Mouse (Mus musculus) G1E (cell line): ENCODE measurements around the gene Golm1.

Experiments
- CTCF ChIP-seq: IDR thresholded peaks from 2 replicates; pipeline ENCODE4 v1.5.1; 2012; ENCODE audit warnings: low read depth, low read length, inconsistent platforms, mixed read lengths
- GATA2 ChIP-seq: IDR thresholded peaks from 2 replicates; pipeline ENCODE4 v1.6.1; 2012; ENCODE audit warnings: low read depth, low read length, inconsistent platforms, borderline replicate concordance
- TAL1 ChIP-seq: conservative IDR thresholded peaks from 2 replicates; pipeline ENCODE4 v1.6.1; 2012; ENCODE audit warnings: low read depth, low read length, inconsistent platforms, mixed read lengths

DNA sequence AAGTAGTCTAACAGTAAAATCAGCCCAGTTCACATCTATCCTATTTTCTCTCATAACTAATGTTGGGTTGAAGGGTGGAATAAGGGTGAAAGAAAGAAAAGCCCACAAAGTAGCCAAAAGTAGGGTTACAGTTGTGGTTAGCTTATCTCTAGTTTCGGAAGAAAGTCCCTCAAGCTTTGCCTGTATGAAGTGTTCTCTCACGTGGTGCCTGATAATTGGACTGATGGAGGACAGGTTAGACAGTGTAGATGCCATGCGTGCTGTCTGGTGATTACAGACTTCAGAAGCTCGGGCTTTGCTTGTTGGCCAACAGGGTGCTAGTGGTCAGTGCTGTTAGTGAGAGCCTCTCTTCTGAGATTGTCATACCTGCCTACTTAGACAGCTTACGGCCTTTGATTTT lies 72.5 kb downstream of the Golm1 start:
- TF ChIP-seq CTCF: no peak
- TF ChIP-seq TAL1: no peak
- TF ChIP-seq GATA2: no peak
